Mouse (Mus musculus): ENCODE measurements around the gene Padi2. TPM values are rescaled to one million over a fixed set of nuclear protein-coding genes. Genes with fewer than 3 reads are reported as not detected.

Padi2 gene
- polyA plus RNA-seq, 1 experiment from 2014 or later: 2.5 TPM

GRCm38 (mm10) chr4:140929745-140930144 is 23.6 kb downstream of the Padi2 start:
- H3K4me2 ChIP-seq: no peak overlapping the region
- no peak for ATAC-seq
- no peak overlapping the region for H3K9ac ChIP-seq
- H3K27ac ChIP-seq: no peak overlapping the region
- peaks cover 13% of the 10 kb centered on the region for H3K4me1 ChIP-seq
- H3K27me3 ChIP-seq (replicated peaks): no peaks in the 10 kb centered on the region; the same call in 1 of the 2 replicates
- 70% methylated on average over 8 of the region's 8 CpGs for WGBS (ENCODE audit: insufficient replicate concordance)
- H3K9me3 ChIP-seq (replicated peaks): no peaks in the 10 kb centered on the region
- no peaks in the 10 kb centered on the region for H3K36me3 ChIP-seq
- H3K4me3 ChIP-seq: no peak overlapping the region

- no peak for ATAC-seq
- H3K36me3 ChIP-seq: no peaks in the 10 kb centered on the region
- H3K4me1 ChIP-seq: peaks cover 13% of the 10 kb centered on the region
- no peak overlapping the region for H3K4me3 ChIP-seq
- H3K4me2 ChIP-seq: no peak overlapping the region
- 34% methylated on average over 10 of the region's 10 CpGs for WGBS (ENCODE audit: insufficient replicate concordance)
- no peaks in the 10 kb centered on the region for H3K27me3 ChIP-seq (replicated peaks)
- no peak overlapping the region for H3K9ac ChIP-seq
- H3K9me3 ChIP-seq (replicated peaks): no peaks in the 10 kb centered on the region
- no peak overlapping the region for H3K27ac ChIP-seq
Measured at GRCm38 (mm10) chr4:140930900-140931470, 24.8 kb downstream of the Padi2 start.

- no peaks in the 10 kb centered on the region for H3K27me3 ChIP-seq (replicated peaks)
- H3K4me3 ChIP-seq: no peak overlapping the region
- no peak overlapping the region for H3K9ac ChIP-seq
- ATAC-seq: no peak
- H3K27ac ChIP-seq: no peak overlapping the region
- H3K4me1 ChIP-seq: peaks cover 12% of the 10 kb centered on the region
- 0 out of 2 replicates have a peak, but pooled peaks cover 7% of the 10 kb centered on the region for H3K9me3 ChIP-seq (replicated peaks)
- H3K36me3 ChIP-seq: no peaks in the 10 kb centered on the region
- 71% methylated on average over 9 of the region's 9 CpGs for WGBS (ENCODE audit: insufficient replicate concordance)
- no peak overlapping the region for H3K4me2 ChIP-seq
Measured at GRCm38 (mm10) chr4:140935643-140936042, 29.5 kb downstream of the Padi2 start.

DNA sequence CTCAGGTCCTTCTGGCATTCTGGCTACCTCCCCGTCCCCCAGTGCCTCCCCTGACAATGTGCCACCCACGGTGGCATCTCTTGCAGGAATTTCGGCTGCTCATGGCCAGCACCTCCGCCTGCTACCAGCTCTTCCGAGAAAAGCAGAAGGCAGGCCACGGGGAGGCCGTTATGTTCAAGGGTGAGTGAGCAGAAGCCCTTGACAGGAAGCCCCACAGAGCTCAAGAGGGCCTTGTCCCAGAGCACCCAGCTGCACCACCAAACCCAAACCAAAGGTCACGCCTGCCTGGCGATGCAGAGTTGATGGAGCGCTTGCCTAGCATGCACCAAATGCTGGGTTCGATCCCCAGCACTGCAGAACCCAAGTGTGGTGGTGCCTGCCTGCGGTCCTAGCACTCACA is 38.2 kb downstream of the Padi2 start:
- Histone ChIP-seq H3K9me3 (replicated peaks) (0 out of 2 replicates have a peak, but pooled peaks cover 3% of the 10 kb centered on the region), H3K27me3 (replicated peaks) (no peaks in the 10 kb centered on the region)

DNA sequence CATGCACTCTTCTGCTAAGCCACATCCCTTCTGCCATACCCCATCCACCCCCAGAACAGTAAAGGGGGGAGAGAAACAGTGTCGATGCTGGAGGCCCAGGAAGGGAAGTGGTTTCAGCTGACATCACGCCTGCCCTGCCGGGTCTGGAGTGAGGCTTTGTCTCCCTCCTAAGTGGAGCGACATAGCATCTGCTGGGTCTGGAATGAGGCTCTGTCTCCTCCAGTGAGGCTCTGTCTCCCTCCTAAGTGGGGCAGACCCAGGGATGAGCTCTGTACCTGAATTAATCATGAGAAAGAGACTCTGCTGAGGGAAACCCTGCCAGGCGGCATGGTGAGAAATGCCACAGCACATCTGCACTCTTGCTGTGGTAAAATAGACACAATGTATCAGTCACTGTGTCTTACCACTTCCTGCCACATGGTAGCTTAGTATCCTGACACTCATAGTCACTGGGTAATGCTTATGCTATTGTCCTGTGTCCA is 38.9 kb downstream of the Padi2 start:
- Histone ChIP-seq H3K27ac (no peak overlapping the region), H3K27me3 (replicated peaks) (no peaks in the 10 kb centered on the region), H3K4me1 (peaks cover 5% of the 10 kb centered on the region; the same call in 1 of the 2 replicates), H3K9ac (no peak overlapping the region), H3K9me3 (replicated peaks) (0 out of 2 replicates have a peak, but pooled peaks cover 3% of the 10 kb centered on the region), H3K4me3 (no peak overlapping the region), H3K4me2 (no peak overlapping the region), H3K36me3 (no peaks in the 10 kb centered on the region)
- WGBS (ENCODE audit: insufficient replicate concordance): 27% methylated on average over 5 of the region's 5 CpGs
- 0 out of 2 replicates have a peak, but pooled peaks have one; percentile 40 for ATAC-seq

More for the DNA sequence above, 38.2 kb downstream of the Padi2 start:
- no peak for ATAC-seq
- H3K9ac ChIP-seq: no peak overlapping the region
- no peak overlapping the region for H3K4me2 ChIP-seq
- H3K4me1 ChIP-seq: peaks cover 5% of the 10 kb centered on the region; the same call in 1 of the 2 replicates
- H3K4me3 ChIP-seq: no peak overlapping the region
- H3K36me3 ChIP-seq: no peaks in the 10 kb centered on the region
- 67% methylated on average over 12 of the region's 12 CpGs for whole genome bisulfite sequencing (ENCODE audit: insufficient replicate concordance)
- H3K27ac ChIP-seq: no peak overlapping the region; the same call in 1 of the 2 replicates

GRCm38 (mm10) chr4:140945571-140945970 is 39.4 kb downstream of the Padi2 start:
- no peak for ATAC-seq

GRCm38 (mm10) chr4:140946048-140946447 is 39.9 kb downstream of the Padi2 start:
- Histone ChIP-seq H3K27me3 (replicated peaks) (no peaks in the 10 kb centered on the region), H3K4me3 (no peak overlapping the region), H3K9ac (no peak overlapping the region), H3K27ac (no peak overlapping the region), H3K36me3 (no peaks in the 10 kb centered on the region), H3K4me1 (peaks cover 5% of the 10 kb centered on the region; the same call in 1 of the 2 replicates), H3K4me2 (no peak overlapping the region), H3K9me3 (replicated peaks) (0 out of 2 replicates have a peak, but pooled peaks cover 3% of the 10 kb centered on the region)
- no peak for ATAC-seq
- 31% methylated on average over 4 of the region's 4 CpGs for WGBS (ENCODE audit: insufficient replicate concordance)

More at GRCm38 (mm10) chr4:140945571-140945970, 39.4 kb downstream of the Padi2 start:
- Histone ChIP-seq H3K4me2 (no peak overlapping the region), H3K36me3 (no peaks in the 10 kb centered on the region), H3K9me3 (replicated peaks) (0 out of 2 replicates have a peak, but pooled peaks cover 3% of the 10 kb centered on the region), H3K27me3 (replicated peaks) (no peaks in the 10 kb centered on the region), H3K4me3 (no peak overlapping the region), H3K27ac (no peak overlapping the region), H3K4me1 (peaks cover 5% of the 10 kb centered on the region; the same call in 1 of the 2 replicates), H3K9ac (no peak overlapping the region)
- 83% methylated on average over 4 of the region's 4 CpGs for WGBS (ENCODE audit: insufficient replicate concordance)

- Histone ChIP-seq H3K9ac (no peak overlapping the region), H3K9me3 (replicated peaks) (0 out of 2 replicates have a peak, but pooled peaks cover 3% of the 10 kb centered on the region), H3K36me3 (no peaks in the 10 kb centered on the region), H3K4me3 (no peak overlapping the region), H3K27me3 (replicated peaks) (no peaks in the 10 kb centered on the region), H3K4me1 (peaks cover 5% of the 10 kb centered on the region; the same call in 1 of the 2 replicates), H3K4me2 (no peak overlapping the region), H3K27ac (no peak overlapping the region)
- ATAC-seq: no peak
- WGBS (ENCODE audit: insufficient replicate concordance): 62% methylated on average over 14 of the region's 14 CpGs
Measured at GRCm38 (mm10) chr4:140946580-140947205, 40.5 kb downstream of the Padi2 start.

DNA sequence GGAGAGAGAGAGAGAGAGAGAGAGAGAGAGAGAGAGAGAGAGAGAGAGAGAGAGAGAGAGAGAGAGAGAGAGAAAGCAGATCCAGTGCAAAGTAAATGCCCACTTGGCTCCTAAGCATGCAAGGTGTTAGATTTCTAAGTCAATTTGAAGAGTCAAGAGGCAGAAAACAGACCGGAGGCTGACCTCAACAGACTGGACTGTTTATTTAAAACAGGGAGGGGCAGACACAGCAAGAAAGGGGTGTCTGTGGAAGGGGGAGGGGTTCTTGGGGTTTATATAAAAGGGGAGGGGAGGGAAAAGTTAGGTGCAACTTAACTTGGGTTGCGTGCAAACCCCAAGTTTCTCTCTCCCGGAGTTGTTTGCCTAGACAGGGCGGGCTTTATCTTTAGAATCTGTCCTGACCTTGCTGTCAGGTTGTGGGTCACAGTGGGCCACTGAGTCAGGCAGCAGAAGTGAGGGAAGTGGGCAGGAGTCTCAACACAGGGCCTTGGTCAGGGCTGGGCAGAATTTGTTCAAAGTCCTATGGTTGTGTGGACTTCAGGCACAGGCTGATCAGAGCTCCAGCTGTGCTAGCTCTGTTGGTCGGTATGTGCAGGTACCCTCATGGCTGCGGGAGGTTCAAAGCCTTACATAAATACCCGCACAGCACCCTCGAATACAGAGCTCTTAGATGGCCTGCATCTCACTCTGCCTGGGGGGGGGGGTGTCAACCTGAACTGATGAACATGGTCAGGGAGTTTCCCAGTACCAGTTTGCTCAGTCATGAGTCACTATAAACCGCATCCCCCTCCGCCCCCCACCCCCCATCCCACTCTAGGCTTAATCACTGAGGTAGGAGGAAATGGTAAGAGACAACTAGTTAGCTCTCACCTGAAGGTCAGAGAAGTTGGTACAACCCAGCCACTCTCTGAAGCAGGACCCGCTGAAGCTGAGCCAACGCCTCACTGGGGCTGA is 41.6 kb downstream of the Padi2 start:
- 74% methylated on average over 12 of the region's 12 CpGs for WGBS (ENCODE audit: insufficient replicate concordance)
- Histone ChIP-seq H3K27ac (no peak overlapping the region), H3K9ac (no peak overlapping the region), H3K4me3 (no peak overlapping the region), H3K4me1 (peaks cover 5% of the 10 kb centered on the region), H3K9me3 (replicated peaks) (0 out of 2 replicates have a peak, but pooled peaks cover 3% of the 10 kb centered on the region), H3K36me3 (no peaks in the 10 kb centered on the region), H3K4me2 (no peak overlapping the region), H3K27me3 (replicated peaks) (no peaks in the 10 kb centered on the region)
- no peak for ATAC-seq

- Histone ChIP-seq H3K9me3 (replicated peaks) (0 out of 2 replicates have a peak, but pooled peaks cover 3% of the 10 kb centered on the region), H3K4me1 (peaks cover 5% of the 10 kb centered on the region), H3K4me3 (no peak overlapping the region), H3K4me2 (no peak overlapping the region), H3K9ac (no peak overlapping the region), H3K27ac (no peak overlapping the region), H3K27me3 (replicated peaks) (no peaks in the 10 kb centered on the region), H3K36me3 (no peaks in the 10 kb centered on the region)
- 74% methylated on average over 6 of the region's 6 CpGs for WGBS (ENCODE audit: insufficient replicate concordance)
- ATAC-seq: no peak
Measured at GRCm38 (mm10) chr4:140948481-140948880, 42.3 kb downstream of the Padi2 start.

DNA sequence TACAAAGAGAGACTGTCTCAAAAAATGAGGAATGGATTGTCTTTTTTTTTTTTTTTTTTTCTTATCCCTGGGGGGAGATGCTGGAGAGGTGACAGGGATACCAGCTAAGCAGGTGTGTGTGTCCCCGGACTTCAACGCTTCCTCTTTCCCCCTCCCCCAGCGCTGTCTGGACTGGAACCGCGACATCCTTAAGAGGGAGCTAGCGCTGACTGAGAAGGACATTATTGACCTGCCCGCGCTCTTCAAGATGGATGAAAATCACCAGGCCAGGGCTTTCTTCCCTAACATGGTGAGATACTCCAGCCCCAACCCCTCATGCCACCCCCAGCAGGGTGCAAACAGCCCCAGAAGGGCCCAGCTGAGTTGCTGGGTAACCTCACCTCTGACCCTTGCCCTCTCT is 42.9 kb downstream of the Padi2 start:
- Histone ChIP-seq H3K27me3 (replicated peaks) (no peaks in the 10 kb centered on the region; the same call in 1 of the 2 replicates), H3K9ac (no peak overlapping the region), H3K36me3 (no peaks in the 10 kb centered on the region), H3K9me3 (replicated peaks) (0 out of 2 replicates have a peak, but pooled peaks cover 2% of the 10 kb centered on the region), H3K4me2 (no peak overlapping the region), H3K4me3 (no peak overlapping the region), H3K27ac (no peak overlapping the region), H3K4me1 (peaks cover 5% of the 10 kb centered on the region)
- no peak for ATAC-seq
- 69% methylated on average over 8 of the region's 8 CpGs for WGBS (ENCODE audit: insufficient replicate concordance)

Measured in liver, embryonic 12.5 days (tissue).